8 mouse cellular contexts compared by ENCODE assay signal in the genomic region with DNA sequence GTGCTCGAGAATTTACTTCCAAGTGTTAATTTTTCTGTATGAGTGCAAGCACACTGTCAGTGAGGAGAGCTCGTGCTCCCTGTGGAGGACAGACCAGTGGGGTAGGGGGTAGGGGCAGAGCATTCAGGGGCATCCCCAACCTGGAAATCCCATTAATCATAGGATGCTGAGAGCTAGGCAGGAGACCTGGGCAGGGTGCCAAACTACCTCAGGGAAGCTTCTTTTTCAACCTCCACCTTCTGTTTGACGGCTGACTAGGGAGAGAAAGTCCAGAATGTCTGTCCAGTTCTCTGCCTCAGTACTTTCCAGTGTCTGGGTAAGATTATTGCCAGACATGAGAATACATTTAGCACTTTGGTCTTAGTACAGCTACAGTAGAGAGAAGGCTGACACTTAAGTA. TPM values are rescaled to one million over a fixed set of nuclear protein-coding genes. Genes with fewer than 3 reads are reported as not detected.
DNase-seq lines count a peak whose midpoint lies in the region; ATAC-seq lines count a peak whose summit lies in the region.

No protein-coding gene starts in this region.

- H3K9me3 ChIP-seq in forebrain, embryonic 15.5 days = no peaks in the 10 kb centered on the region
- H3K9me3 ChIP-seq in forebrain, embryonic 10.5 days = no peaks in the 10 kb centered on the region
- no peaks in the 10 kb centered on the region for H3K9me3 ChIP-seq in limb, embryonic 13.5 days

- no peaks in the 10 kb centered on the region for H3K27me3 ChIP-seq in forebrain, embryonic 15.5 days
- H3K27me3 ChIP-seq in forebrain, embryonic 10.5 days (ENCODE audit: poor library complexity, severe bottlenecking) = no peaks in the 10 kb centered on the region
- no peaks in the 10 kb centered on the region for H3K27me3 ChIP-seq in limb, embryonic 13.5 days

- 39% methylated on average over 3 of the region's 3 CpGs for WGBS in forebrain, embryonic 15.5 days
- 86% methylated on average over 3 of the region's 3 CpGs for WGBS in forebrain, embryonic 10.5 days
- WGBS in limb, embryonic 13.5 days = 43% methylated on average over 3 of the region's 3 CpGs

- no peak for ATAC-seq in forebrain, embryonic 15.5 days (replicated peaks)
- ATAC-seq in limb, embryonic 13.5 days (ENCODE audit: low FRiP score, low read depth) = peak; percentile 59; the same call in 1 of the 2 replicates
- ATAC-seq in frontal cortex, adult (ENCODE audit: low TSS enrichment) = no peak

- H3K4me2 ChIP-seq in forebrain, embryonic 15.5 days (replicated peaks) = no peak overlapping the region
- H3K4me2 ChIP-seq in limb, embryonic 13.5 days (replicated peaks) = no peak overlapping the region

- no peak for DNase-seq in forebrain, embryonic 10.5 days (ENCODE audit: extremely low spot score, low spot score)
- peak; percentile 15 for DNase-seq in lung, postnatal 10 days
- no peak for DNase-seq in lung, adult 18-20 months
- DNase-seq in cerebellum, adult 9-10 months = peak; percentile 90
- no peak for DNase-seq in layer of hippocampus, postnatal 14 days (ENCODE audit: low spot score in 2 of 2)

- H3K4me3 ChIP-seq in forebrain, embryonic 15.5 days = no peak overlapping the region
- H3K4me3 ChIP-seq in forebrain, embryonic 10.5 days = no peak overlapping the region
- H3K4me3 ChIP-seq in limb, embryonic 13.5 days = no peak overlapping the region

- H3K4me1 ChIP-seq in forebrain, embryonic 15.5 days = peaks cover 25% of the 10 kb centered on the region
- H3K4me1 ChIP-seq in forebrain, embryonic 10.5 days = no peaks in the 10 kb centered on the region
- peaks cover 16% of the 10 kb centered on the region for H3K4me1 ChIP-seq in limb, embryonic 13.5 days

- peaks cover 15% of the 10 kb centered on the region for H3K36me3 ChIP-seq in forebrain, embryonic 15.5 days
- H3K36me3 ChIP-seq in forebrain, embryonic 10.5 days (replicated peaks) = peaks cover 48% of the 10 kb centered on the region
- peaks cover 54% of the 10 kb centered on the region for H3K36me3 ChIP-seq in limb, embryonic 13.5 days

- H3K27ac ChIP-seq in forebrain, embryonic 15.5 days (replicated peaks) = peak overlapping the region; percentile 62
- H3K27ac ChIP-seq in forebrain, embryonic 10.5 days = no peak overlapping the region
- peak overlapping the region; percentile 55; the same call in 1 of the 2 replicates for H3K27ac ChIP-seq in limb, embryonic 13.5 days

- no peak overlapping the region for H3K9ac ChIP-seq in forebrain, embryonic 15.5 days (replicated peaks)
- no peak overlapping the region for H3K9ac ChIP-seq in limb, embryonic 13.5 days

RNA-seq across cellular contexts. Expression of a gene that starts 56.2 kb away (rescaled TPM):
- 0.42 and 0.67 TPM in 2 replicates for polyA plus RNA-seq in forebrain, embryonic 15.5 days (2015; fragmentation: Nextera tagmentation; extraction: Ambion mirVana)
- 0.37 and 0.47 TPM in 2 replicates for polyA plus RNA-seq in forebrain, embryonic 10.5 days (2016; fragmentation: Nextera tagmentation; extraction: Ambion mirVana)
- 3.5 and 3.7 TPM in 2 replicates for polyA plus RNA-seq in limb, embryonic 13.5 days (2015; fragmentation: Nextera tagmentation; extraction: Ambion mirVana)
- total RNA-seq in layer of hippocampus, postnatal 14 days (2021) = 1 to 10 TPM; 3.0 to 3.9 TPM

Comparison
In these comparisons a context has a peak if more than half of its experiments do, and no peak if none do; other contexts are left out.
1. DNase-seq: peak in lung, postnatal 10 days (single experiment) and cerebellum, adult 9-10 months (single experiment); none in forebrain, embryonic 10.5 days (single experiment), lung, adult 18-20 months (0 of 2) and layer of hippocampus, postnatal 14 days (0 of 2).